Mouse (Mus musculus) kidney, postnatal 36 days (tissue): ENCODE measurements around the gene Flad1.
A peak's percentile ranks its signal among the peaks of the same experiment; 100 is the strongest.

Experiments used
- DNase-seq, 2 experiments: peaks; one replicate each; pipeline ENCODE4 v3.0.0; 2021 to 2022; ENCODE audit warnings: mixed read lengths in 2 of 2

Flad1 gene

DNA sequence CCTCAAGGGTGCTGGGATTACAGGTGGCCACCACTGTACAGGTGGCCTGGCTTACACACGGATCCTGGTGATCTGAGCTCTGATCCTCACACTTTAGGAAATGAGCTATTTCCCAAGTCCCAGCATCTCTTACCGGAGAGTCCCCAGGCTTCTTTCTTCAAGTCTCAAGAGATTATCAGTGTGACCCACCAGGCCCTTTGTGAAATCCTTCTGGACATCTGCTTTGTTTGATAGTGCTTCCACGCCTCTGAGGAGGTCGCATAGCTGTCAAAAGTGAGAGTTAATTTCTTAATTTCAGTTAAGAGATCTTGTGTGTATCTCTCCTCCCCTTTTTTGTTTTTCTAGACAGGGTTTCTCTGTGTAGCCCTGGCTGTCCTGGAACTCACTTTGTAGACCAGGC lies 14.2 kb upstream of the Flad1 start:
- DNase-seq = no peak

DNA sequence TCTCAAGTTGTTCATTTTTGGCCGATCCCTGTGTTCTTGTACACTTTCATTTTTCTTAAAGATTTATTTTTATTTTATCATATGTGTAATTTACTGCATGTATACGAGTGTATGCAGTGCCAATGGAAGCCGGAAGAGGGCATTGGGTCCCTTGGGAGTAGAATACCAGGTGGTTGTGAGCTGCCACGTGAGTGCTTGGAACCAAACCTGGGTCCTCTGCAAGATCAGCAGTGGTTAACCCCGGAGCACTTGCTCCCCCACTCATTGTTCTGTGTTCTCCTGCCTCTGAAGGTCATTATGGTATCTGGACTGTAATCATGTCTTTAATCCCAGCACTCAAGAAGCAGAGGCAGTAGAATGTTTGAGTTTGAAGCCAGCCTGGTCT lies 13.5 kb upstream of the Flad1 start:
- no peak for DNase-seq

DNA sequence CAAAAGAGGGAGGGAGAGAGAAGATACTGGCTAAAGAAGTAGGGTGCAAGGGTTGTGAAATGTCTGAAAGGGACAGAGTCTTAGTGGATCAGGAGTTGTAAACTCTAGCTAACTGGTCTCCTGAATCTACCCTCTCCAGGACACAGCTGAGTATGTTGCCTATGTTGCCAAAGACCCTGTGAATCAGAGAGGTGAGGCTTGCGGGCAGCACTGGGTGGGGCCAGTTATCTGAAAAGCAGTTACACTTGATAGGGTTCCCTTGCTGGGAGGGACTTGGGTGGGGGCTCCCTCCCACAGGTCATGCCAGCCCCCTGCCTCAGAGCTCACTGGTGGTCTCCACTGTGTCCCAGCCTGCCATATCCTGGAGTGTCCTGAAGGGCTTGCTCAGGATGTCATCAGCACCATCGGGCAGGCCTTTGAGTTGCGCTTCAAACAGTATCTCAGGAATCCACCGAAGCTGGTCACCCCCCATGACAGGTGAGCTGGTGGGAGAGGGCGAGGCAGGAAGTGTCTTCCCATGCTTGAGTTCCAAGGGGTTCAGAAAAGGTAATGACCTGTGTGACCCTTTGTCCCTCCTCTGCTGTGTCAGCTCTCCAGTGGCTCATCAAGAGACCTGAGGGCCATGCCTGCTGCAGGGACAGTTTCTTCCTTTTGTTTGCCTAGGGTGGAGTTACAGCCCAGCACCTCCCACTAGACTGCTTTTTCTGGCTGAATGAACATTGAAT lies 12.9 kb upstream of the Flad1 start:
- no peak for DNase-seq

DNA sequence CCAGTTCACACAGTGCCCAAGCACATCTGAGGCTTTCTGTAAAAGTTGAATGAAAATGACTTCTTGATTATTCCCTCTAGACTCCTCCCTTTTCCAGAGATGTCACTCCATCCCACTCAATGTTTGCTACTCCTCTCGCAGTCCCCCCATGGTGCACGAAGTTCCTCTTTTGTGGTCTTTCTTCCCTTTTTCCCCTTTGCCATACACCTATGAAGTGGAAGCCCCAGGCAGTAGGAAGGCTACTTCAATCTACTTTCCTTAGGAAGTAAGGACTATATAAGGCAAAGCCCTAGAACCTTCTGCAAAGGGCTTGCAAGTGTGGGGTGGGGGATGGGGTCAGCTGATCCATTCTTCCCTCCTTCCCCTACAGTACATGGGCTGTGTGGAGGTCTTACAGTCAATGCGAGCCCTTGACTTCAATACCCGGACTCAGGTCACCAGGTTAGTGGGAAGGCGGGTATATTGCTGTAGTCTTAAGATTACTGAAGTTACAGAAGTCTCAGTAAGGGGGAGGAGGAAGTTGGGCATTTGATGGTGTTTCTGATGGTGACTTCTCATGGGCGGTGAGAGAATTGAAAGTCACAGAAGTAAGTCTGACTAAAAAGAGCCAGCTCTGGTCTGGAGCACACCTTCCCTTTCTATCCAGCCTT lies 11.0 kb upstream of the Flad1 start:
- no peak for DNase-seq

DNA sequence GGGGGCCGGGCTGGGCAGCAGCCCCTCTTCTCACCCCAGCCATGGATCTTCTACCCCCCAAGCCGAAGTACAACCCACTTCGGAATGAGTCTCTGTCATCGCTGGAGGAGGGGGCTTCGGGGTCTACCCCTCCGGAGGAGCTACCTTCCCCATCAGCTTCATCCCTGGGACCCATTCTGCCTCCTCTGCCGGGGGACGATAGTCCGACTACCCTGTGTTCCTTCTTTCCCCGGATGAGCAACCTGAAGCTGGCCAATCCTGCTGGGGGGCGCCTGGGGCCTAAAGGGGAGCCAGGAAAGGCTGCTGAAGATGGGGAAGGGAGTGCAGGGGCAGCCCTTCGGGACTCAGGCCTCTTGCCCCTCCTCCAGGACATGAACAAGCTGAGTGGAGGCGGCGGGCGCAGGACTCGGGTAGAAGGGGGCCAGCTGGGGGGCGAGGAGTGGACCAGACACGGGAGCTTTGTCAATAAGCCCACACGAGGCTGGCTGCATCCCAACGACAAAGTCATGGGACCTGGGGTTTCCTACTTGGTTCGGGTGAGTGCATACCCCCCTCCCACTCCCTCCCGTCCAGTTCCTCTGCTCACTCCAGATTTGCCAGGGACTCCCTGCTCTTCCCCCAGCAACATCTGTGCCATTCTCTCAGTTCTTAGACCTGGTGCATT lies 10.3 kb upstream of the Flad1 start:
- peak in 1 of 2 experiments; percentile 26 for DNase-seq

DNA sequence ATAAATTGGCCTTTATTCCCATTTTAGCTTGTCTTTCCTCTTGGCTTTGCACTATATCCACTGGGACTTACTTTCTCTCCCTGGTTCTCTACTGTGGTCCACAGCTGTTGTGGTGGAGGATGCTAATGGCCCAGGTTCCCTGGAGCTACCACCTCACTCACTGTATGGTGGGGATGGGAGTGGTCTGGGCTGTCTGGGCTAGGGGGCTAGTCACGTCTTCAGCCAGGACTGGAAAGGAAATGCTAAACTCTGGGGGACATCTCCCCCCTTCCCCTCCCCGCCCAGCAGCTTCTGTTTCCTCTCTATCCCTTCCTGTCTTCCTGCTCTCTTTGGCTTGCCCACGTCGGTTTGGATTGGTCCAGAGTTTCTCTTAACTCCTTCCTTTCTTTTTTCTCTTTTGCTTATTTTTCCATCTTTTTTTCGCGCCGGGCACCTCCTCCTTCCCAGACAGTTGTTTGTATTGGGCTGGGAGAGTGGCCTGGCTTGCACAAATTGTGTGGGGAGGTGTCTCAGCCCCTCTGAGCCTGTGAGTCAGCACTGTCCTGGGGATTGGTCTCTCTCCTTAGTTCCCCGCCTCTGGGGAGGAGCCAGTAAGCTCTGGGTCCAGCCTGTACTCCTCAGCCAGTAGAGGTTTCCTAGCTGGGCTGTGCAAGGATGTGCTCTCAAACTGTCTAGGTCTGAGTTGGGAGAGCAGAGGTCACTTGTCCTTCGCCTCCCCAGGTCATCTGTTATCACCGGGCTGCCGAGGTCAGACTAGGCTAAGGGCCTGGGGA lies 9.5 kb upstream of the Flad1 start:
- DNase-seq = peak; percentile 78 to 85

DNA sequence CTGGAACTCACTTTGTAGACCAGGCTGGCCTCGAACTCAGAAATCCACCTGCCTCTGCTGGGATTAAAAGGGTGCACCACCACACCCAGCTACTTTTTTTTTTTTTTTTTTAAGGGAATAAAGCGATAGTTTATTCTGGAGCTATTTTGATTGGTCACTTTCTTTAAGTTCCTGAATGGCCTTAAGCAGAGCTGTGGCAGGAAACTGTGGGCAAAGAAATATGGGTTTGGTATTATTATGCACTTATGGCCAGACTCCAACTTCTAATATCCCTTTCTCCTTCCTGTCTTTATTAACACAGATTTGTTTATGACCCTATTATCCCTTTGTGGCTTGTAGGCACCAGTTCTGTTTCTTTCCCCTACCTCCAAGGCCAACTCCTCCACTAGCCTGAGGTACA lies 8.8 kb upstream of the Flad1 start:
- no peak for DNase-seq

DNA sequence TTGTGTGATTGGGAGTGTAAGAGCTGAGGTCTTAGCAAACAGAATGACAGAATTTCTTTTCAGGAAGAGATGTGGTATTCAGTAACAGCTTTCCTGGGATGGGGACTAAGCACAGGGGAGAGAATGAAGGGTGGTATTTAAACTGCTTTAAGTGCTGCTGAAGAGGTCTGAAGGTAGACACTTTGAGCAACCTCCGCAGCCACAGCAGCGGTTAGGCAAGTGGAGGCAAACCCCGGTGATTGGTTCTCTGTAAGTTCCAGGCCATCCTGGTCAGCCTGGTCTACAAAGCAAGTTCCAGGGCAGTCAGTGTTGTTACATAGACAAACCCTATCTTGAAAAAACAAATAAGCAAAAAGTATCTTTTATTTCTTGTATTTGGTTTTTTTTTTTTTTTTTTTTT lies 8.3 kb upstream of the Flad1 start:
- DNase-seq = no peak

DNA sequence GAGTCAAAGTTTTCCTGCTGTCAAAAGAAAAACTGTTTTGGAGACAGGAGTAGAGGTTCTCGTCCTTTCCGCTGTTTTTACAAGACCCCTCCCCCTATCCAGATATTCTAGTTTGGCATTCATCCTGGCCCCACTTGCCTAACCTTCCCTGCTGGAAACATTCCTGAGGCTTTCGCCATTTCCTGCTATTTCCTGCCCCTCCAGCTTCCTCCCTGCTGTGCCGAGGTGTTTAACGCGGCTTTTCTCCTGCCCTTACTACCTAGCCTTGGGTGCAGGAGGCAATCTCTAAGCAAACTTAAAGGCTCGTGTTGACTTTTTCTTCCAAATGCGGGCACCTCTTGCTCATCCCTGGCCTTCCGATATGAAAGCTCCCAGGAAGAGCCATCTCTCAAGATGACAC lies 7.9 kb upstream of the Flad1 start:
- peak; percentile 70 to 80 for DNase-seq

DNA sequence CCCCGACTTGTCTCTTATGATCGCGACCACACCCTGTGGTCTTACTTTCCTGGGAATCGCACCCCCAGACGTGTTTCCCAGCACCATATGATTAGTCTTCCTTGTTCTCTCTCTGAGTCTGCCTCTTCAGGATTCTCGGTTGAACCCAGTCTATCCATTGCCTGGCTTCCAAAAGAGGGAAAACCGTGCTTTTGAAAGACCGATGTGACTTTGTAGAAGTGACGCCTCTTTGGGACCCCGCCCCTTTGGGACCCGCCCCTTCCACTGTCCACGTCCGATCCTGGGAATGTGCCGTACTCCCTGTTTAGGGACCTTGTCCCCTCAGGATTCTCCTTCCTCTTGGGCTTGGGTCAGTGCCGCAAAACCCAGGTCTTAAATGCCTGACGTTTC lies 7.2 kb upstream of the Flad1 start:
- DNase-seq = peak; percentile 91 to 93

DNA sequence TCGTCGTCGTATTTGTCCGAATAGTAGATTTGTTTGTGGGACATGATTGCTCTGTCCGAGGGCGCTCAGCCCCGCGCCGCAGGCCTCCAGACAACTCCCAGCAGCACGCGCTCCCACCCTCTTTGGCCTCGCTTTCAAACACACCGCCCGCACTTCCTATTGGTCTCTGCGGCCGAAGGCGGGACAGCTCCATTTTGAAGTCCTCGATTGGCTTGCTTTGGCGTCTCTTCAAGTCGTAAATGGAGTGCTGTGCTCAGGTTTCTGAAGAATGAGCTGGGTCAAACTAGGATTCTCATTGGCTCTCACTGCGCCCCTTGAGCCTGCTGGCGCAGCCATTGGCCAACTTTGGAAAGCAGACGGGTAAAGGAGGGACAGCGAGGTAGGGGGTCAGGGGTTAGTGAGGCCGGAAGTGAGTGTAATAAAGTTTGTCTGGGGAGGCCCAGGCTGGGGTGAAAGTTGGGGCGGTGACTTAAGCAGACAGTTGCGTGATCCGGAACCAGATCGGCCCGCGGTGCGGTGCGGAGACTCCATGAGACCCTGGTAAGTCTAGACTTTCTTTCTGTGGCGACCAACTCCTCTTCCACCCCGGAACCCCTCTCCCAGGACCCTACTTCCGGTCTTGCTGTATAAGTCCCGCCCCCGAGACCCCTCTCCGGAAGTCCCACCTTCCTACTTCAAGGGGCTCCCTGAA lies 6.6 kb upstream of the Flad1 start, which contains the start of the genes Cks1b and Shc1:
TSS of gene Cks1b (minus strand) at position 214 of the 691 bp plus-strand sequence.
TSS of gene Shc1 (plus strand) at position 274 of the 691 bp plus-strand sequence.
- DNase-seq = peak; percentile 92 to 99

DNA sequence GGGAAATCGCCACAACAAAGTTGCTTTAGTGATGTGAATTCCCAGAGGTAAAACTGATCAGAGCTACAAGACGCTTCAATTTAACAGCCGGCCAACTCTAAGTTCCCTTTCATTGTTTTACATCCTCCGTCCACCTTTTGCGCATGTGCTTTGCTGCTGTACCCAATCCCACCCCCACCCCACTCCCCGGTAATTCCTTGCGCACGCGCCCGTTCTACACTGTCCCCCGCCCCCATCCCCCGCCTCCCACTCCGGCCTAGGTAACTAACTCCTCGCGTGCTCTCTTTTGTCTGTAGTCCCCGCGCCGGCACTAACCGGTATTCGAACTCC lies 6.1 kb upstream of the Flad1 start:
- DNase-seq = no peak

DNA sequence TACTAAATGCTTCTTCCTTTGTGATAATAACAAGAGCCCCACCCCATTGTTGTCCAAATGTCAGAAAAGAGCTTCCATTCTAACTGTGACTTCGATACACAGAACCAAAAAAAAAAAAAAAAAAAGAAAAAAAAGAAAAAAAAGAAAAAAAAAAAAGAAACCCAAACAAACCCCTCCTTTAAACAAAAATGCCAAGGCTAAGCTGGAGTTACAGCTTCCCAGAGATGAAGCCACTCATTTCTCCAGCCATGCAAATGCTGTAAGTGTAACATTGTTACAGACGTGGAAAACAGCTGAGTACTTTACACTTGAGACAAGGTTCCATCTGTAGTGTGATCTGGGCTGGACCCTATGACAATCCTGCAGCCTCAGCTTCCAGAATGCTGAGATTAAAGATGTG lies 5.5 kb upstream of the Flad1 start:
- DNase-seq = no peak

DNA sequence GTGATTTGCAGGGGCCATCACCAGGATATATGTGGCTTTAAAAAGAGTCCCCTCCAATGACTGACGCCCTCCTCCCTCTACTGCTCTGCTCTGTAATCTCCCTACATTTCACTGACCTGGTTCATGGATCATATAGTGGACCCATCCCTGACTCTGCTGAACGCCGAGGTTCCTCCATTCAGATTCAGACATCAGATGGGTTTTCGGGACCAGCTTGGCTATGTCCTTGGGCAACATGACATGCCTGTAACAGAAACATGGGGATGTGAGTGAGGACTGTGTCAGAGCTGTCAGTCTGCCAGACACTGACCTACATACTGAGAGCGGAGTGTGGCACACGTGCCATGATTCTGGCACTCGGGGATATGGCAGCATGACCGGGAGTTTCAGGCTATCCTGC lies 4.5 kb upstream of the Flad1 start:
- DNase-seq = no peak

DNA sequence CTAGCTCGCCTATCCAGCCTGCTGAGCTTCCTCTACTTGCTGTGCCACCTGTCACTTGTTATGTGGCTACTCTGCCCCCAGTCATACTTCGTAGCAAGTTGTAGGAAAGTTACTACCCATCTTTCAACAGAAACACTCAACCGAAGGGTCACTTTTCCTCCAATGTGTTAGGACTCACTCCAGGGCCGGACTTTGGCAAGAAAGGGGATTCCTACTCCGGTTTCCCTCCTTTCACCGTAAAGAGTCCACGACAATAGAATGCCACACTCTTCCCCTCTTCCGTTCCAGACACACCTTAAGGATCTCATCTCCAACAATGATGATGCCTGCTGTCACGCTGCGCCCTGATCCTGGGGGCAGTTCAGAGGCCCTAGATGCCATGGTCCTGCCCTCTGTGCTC lies 806 bp downstream of the Flad1 start:
- no peak for DNase-seq

DNA sequence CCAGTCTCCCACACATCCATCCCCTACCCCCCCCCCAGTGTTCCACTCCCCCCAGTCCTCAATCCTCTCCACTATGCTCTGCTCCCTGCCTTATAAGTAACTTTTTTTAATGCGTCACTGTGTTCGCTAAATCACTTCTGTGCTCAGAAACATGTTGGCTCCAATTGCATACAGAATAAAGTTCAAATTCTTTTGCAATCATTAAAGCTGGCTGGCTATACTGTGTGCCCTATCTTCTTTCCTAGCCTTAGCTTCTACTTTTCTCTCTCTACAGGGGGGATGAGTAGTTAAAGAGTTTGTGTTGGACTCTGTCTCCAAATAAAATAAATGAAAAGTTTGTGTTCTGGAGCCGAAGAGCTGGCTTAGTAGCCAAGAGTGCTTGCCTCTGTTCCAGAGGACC lies 2.0 kb downstream of the Flad1 start:
- no peak for DNase-seq

DNA sequence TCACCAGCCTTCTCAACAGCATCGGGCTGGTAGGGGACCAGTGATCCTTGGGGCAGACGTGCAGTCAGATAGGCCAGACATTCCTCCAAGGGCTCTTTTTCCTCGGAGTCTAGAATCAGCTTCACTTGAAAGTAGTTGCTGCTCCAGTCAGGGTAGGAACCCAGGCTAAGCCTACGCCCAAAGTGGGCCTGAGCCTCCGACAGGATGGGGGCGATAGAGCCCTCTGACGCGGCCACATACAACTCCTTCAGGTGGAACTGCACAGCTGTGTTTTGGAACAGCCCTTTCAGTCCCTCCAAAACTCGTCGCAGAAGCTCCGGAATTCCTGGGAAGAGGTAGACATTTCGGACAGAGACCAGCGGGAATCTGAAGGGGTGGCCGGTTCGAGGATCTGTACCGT lies 3.2 kb downstream of the Flad1 start:
- DNase-seq = no peak

DNA sequence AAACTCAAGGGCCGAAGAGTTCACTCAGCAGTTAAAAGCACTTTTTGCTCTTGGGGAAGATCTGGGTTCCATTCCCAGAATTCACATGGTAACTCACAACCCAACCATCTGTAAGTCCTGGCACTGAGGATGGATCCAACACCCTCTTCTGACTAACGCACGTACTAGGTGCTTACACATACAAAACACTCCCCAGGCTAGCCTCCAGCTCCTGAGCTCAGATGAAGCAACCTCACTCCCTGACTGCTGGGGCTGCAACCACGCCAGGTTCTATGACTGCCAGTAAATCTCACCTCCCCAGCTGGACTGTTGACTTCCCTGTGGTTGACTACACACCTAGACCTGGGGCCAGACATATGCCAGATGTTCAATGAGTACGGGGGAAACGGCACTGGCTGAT lies 4.8 kb downstream of the Flad1 start:
- no peak for DNase-seq

DNA sequence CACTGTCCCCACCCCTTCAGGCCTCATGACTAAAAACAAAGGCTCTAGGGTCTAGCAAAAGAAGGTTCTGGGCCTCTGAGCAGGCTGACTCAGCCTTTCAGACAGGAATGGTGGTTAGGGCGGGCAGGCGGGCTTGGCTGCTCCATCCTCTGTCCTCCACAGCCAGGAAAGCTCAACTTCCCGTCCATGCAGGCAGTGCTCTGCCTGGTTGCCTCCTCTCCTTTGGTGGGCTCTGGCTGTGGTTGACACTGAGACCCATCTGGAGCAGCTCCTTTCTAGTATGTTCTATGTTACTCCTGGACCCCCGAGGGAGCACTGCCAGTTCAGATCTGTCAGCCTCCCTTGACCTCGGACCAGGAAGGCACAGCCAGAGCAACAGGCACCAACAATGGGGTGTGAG lies 9.0 kb downstream of the Flad1 start, which contains the start of gene Lenep:
TSS of gene Lenep (minus strand) at position 101 of the 400 bp plus-strand sequence.
- no peak for DNase-seq

DNA sequence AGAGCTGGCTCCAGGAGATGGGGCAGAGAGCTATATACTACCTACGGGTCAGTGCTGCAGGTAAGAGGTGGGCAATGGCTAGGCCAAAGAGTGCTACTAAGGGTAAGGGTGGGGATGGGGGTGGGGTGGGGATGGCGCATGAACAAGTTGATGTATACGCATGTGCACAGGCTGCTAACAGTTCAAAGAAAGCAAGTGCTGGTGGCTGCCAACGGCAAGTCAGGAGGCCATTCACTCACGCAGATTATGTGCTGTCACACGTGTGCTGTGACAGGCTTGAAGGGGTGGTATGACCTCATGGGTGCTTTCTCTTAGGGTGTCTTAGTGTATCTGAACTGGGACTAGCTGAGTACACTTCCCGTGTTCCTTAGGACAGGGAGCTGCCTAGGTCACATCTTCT lies 10.3 kb downstream of the Flad1 start:
- no peak for DNase-seq

DNA sequence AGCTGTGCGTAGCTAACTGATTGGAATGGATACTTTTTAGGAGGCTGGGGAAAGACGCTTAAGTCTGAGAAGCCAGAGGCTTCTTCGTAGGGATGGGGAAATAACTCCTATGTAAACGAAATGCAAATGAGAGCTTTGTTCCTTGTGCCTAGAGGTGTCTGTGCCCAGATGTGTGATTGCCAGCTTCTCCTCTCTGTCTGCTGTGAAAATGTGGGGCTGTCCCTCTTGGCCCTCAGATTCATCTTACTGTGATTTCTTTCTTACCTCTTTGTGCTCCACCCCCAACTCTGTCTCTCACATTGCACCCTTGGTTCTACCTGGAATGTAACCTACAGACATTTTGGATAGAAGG lies 15.0 kb downstream of the Flad1 start:
- DNase-seq = peak in 1 of 2 experiments; percentile 18

DNA sequence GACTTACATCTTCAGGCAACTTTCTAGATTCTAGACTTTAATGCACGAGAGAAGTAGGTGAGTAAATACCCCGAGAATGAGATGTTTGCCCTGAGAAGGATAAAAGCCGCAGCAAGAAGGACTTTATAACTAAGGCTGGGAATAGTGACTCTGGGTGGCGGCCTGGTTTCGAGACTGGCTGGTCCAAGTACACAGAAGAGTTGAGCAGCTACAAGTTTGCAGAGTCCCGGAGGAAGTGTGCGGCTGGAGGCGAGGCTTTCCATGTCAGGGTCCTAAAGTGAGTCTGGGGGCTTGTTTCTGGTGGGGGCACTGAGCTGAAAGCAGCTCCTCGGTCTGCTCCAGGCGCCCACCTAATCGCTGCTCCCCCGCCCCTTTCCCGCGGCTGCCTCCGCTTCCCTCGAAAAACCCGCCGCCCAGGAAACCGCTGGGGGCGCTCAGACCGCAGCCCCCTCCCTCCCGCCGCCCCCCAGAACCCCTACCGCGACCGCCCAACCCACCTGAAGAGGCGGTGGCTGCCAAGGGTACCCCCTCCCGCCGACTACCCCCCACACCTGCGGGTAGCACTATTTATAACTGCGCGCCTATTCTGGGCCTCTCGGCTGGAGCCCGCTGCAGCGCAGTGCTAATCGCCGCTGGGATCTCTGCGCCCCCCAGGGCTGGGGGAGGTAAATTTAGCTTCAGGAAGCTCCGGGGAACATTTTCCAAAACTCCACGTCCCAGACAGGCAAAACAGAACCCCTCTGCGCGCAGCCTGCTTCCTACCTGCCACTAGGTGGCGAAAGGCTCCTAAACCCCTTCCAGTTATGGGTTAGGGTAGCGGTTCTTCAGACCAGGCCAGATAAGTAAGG lies 15.6 kb downstream of the Flad1 start:
- peak; percentile 79 to 83 for DNase-seq
